7 mouse cellular contexts compared by ENCODE assay signal in genomic region chr11:106418622-106419196, GRCm38 (mm10). TPM values are rescaled to one million over a fixed set of nuclear protein-coding genes. Genes with fewer than 3 reads are reported as not detected.
DNase-seq lines count a peak whose midpoint lies in the region; ATAC-seq and TF ChIP-seq lines count a peak whose summit lies in the region.

No protein-coding gene starts in this region.

- H3K4me3 ChIP-seq in kidney, adult 2 months (ENCODE audit: insufficient read depth, low read depth, low read length), result no peak overlapping the region
- no peak overlapping the region for H3K4me3 ChIP-seq in limb, embryonic 10.5 days
- no peak overlapping the region for H3K4me3 ChIP-seq in midbrain, embryonic 15.5 days
- no peak overlapping the region for H3K4me3 ChIP-seq in spleen, adult 2 months (ENCODE audit: extremely low read depth, insufficient read depth, insufficient read length)

- H3K36me3 ChIP-seq in kidney, adult 2 months (ENCODE audit: control insufficient read depth, insufficient read depth, low read length), result peaks cover 2% of the 10 kb centered on the region
- H3K36me3 ChIP-seq in limb, embryonic 10.5 days, result peaks cover 17% of the 10 kb centered on the region; the same call in 1 of the 2 replicates
- 0 out of 2 replicates have a peak, but pooled peaks cover 6% of the 10 kb centered on the region for H3K36me3 ChIP-seq in midbrain, embryonic 15.5 days (replicated peaks)
- peaks cover 2% of the 10 kb centered on the region for H3K36me3 ChIP-seq in spleen, adult 2 months (ENCODE audit: control insufficient read depth, insufficient read depth, low read length)

- no peaks in the 10 kb centered on the region for H3K27me3 ChIP-seq in kidney, adult 2 months (replicated peaks; ENCODE audit: control insufficient read depth, insufficient read depth, low read length)
- H3K27me3 ChIP-seq in limb, embryonic 10.5 days (ENCODE audit: low read depth, poor library complexity, severe bottlenecking), result no peaks in the 10 kb centered on the region
- H3K27me3 ChIP-seq in midbrain, embryonic 15.5 days (replicated peaks), result no peaks in the 10 kb centered on the region
- H3K27me3 ChIP-seq in spleen, adult 2 months (ENCODE audit: control insufficient read depth, insufficient read depth, low read length), result no peaks in the 10 kb centered on the region

- no peak for TF ChIP-seq POLR2A in kidney, adult 2 months (IDR thresholded peaks at IDR 0.05; ENCODE audit: low read depth, low read length)
- no peak for TF ChIP-seq POLR2A in spleen, adult 2 months (IDR thresholded peaks at IDR 0.05; ENCODE audit: low read depth, low read length)

- intact Hi-C loops in gastrocnemius, postnatal 36 days (cut with DNase I), result loop anchor here (1.0 to 2.0 kb wide), 2 partner anchors 73 to 210 kb away; no protein-coding TSS in a partner anchor

- 46% methylated on average over 4 of the region's 4 CpGs for WGBS in kidney, adult 2 months
- 40% methylated on average over 4 of the region's 4 CpGs for WGBS in limb, embryonic 10.5 days
- 42% methylated on average over 4 of the region's 4 CpGs for WGBS in midbrain, embryonic 15.5 days
- 66% methylated on average over 4 of the region's 4 CpGs for WGBS in spleen, adult 2 months

- no peaks in the 10 kb centered on the region for H3K9me3 ChIP-seq in limb, embryonic 10.5 days (replicated peaks)
- H3K9me3 ChIP-seq in midbrain, embryonic 15.5 days, result no peaks in the 10 kb centered on the region

- 0 out of 2 replicates have a peak overlapping the region, but pooled peaks have one; percentile 7 for H3K9ac ChIP-seq in midbrain, embryonic 15.5 days

- peak; percentile 69 for ATAC-seq in midbrain, embryonic 15.5 days (replicated peaks)

- peak; percentile 69 for DNase-seq in adrenal gland, adult 8-10 months
- DNase-seq in embryo, embryonic 10.5 days (ENCODE audit: low spot score), result peak; percentile 92
- peak; percentile 68 to 74 for DNase-seq in gastrocnemius, postnatal 36 days
- peak; percentile 88 for DNase-seq in kidney, adult 2 months
- DNase-seq in limb, embryonic 10.5 days (ENCODE audit: low spot score), result peak; percentile 93
- peak; percentile 76 to 79 for DNase-seq in spleen, adult 2 months (ENCODE audit: low read depth in 1 of 2, low spot score in 2 of 2)

- no peak overlapping the region for H3K4me2 ChIP-seq in midbrain, embryonic 15.5 days

- TF ChIP-seq CTCF in kidney, adult 2 months (conservative IDR thresholded peaks at IDR 0.05; ENCODE audit: insufficient read depth, insufficient read length, low read depth, low read length), result peak; percentile 97
- peak; percentile 90; the same call in 1 of the 2 replicates for TF ChIP-seq CTCF in spleen, adult 2 months (IDR thresholded peaks at IDR 0.05; ENCODE audit: extremely low read depth, insufficient read depth, insufficient read length, insufficient replicate concordance)

- no peaks in the 10 kb centered on the region for H3K4me1 ChIP-seq in kidney, adult 2 months (ENCODE audit: control insufficient read depth, insufficient read depth, low read length)
- H3K4me1 ChIP-seq in limb, embryonic 10.5 days, result no peaks in the 10 kb centered on the region
- H3K4me1 ChIP-seq in midbrain, embryonic 15.5 days, result no peaks in the 10 kb centered on the region
- H3K4me1 ChIP-seq in spleen, adult 2 months (ENCODE audit: control insufficient read depth, insufficient read depth, insufficient read length), result peaks cover 11% of the 10 kb centered on the region; the same call in 1 of the 2 replicates

- H3K27ac ChIP-seq in kidney, adult 2 months (ENCODE audit: insufficient read depth, low read depth, low read length), result no peak overlapping the region
- no peak overlapping the region for H3K27ac ChIP-seq in limb, embryonic 10.5 days
- no peak overlapping the region for H3K27ac ChIP-seq in midbrain, embryonic 15.5 days
- no peak overlapping the region for H3K27ac ChIP-seq in spleen, adult 2 months (ENCODE audit: insufficient read depth, low read length)

RNA-seq across cellular contexts. Expression of gene Icam2, which starts 30.8 kb away (rescaled TPM):
- total RNA-seq in adrenal gland, adult 8-10 months (2022), result 10 to 100 TPM; 10.0 to 15.8 (median 13.6) TPM
- total RNA-seq in gastrocnemius, postnatal 36 days (2021), result 1 to 10 TPM; 4.4 to 5.4 TPM
- polyA plus RNA-seq in kidney, adult 2 months (2012; rRNA removed), result 35.0 and 38.1 TPM in 2 replicates
- 21.8 and 24.7 TPM in 2 replicates for polyA plus RNA-seq in limb, embryonic 10.5 days (2016; fragmentation: Nextera tagmentation; extraction: Ambion mirVana)
- 18.2 and 19.1 TPM in 2 replicates for polyA plus RNA-seq in midbrain, embryonic 15.5 days (2015; fragmentation: Nextera tagmentation; extraction: Ambion mirVana)
- 82.6 and 93.8 TPM in 2 replicates for polyA plus RNA-seq in spleen, adult 2 months (2012; rRNA removed)

RNA-seq across cellular contexts. Expression of gene Prr29, which starts 53.4 kb away (rescaled TPM):
- under 1 TPM in 1 of 4 experiments, not detected in 3; 0.65 TPM for total RNA-seq in adrenal gland, adult 8-10 months (2022)
- 1 to 10 TPM; 5.7 to 7.1 TPM for total RNA-seq in gastrocnemius, postnatal 36 days (2021)
- polyA plus RNA-seq in kidney, adult 2 months (2012; rRNA removed), result 0.12 and 0.58 TPM in 2 replicates
- not detected in 2 replicates for polyA plus RNA-seq in limb, embryonic 10.5 days (2016; fragmentation: Nextera tagmentation; extraction: Ambion mirVana)
- polyA plus RNA-seq in midbrain, embryonic 15.5 days (2015; fragmentation: Nextera tagmentation; extraction: Ambion mirVana), result not detected in 2 replicates
- 0.55 and 0.82 TPM in 2 replicates for polyA plus RNA-seq in spleen, adult 2 months (2012; rRNA removed)
